Mouse (Mus musculus) kidney, postnatal 25 days (tissue): ENCODE measurements at regions not wholly inside any gene's neighbourhood (a gene's known extent, or its start where the extent isn't known, plus 50 kb on each side); places are given as distances from the start of the nearest gene placed in this dataset.

Source experiments
- DNase-seq, 2 experiments: peaks; one replicate each; pipeline ENCODE4 v3.0.0; 2021; ENCODE audit warnings: mixed read lengths in 2 of 2

GRCm38 (mm10) chr6:127207308-127207707, 55.3 kb upstream of the Ccnd2 start:
- DNase-seq: no peak

GRCm38 (mm10) chr6:127213355-127213754, 61.4 kb upstream of the Ccnd2 start:
- DNase-seq: no peak

GRCm38 (mm10) chr6:127215915-127216314, 63.9 kb upstream of the Ccnd2 start:
- DNase-seq: no peak

- no peak for DNase-seq
Observed at GRCm38 (mm10) chr6:127218634-127219445, 66.8 kb upstream of the Ccnd2 start.

- no peak for DNase-seq
Observed at GRCm38 (mm10) chr6:127219446-127219802, 67.4 kb upstream of the Ccnd2 start.

GRCm38 (mm10) chr6:127226242-127226983, 74.4 kb upstream of the Ccnd2 start:
- DNase-seq: no peak

- no peak for DNase-seq
Observed at GRCm38 (mm10) chr6:127236510-127237109, 84.6 kb upstream of the Ccnd2 start.

- DNase-seq: no peak
Observed at GRCm38 (mm10) chr6:127237168-127237567, 85.2 kb upstream of the Ccnd2 start.

- no peak for DNase-seq
Observed at GRCm38 (mm10) chr6:127239529-127240471, 87.8 kb upstream of the Ccnd2 start.

- no peak for DNase-seq
Observed at GRCm38 (mm10) chr6:127240472-127241375, 88.7 kb upstream of the Ccnd2 start.

- DNase-seq: no peak
Observed at GRCm38 (mm10) chr6:127241693-127242425, 89.9 kb upstream of the Ccnd2 start.

- DNase-seq: no peak
Observed at GRCm38 (mm10) chr6:127243032-127243431, 91.0 kb upstream of the Ccnd2 start.

- no peak for DNase-seq
Observed at GRCm38 (mm10) chr6:127245814-127246440, 93.9 kb upstream of the Ccnd2 start.

- DNase-seq: no peak
Observed at GRCm38 (mm10) chr6:127246730-127247129, 94.7 kb upstream of the Ccnd2 start.

- DNase-seq: no peak
Observed at GRCm38 (mm10) chr6:127247343-127247742, 95.3 kb upstream of the Ccnd2 start.

GRCm38 (mm10) chr6:127250181-127250873, 98.3 kb upstream of the Ccnd2 start:
- no peak for DNase-seq

- DNase-seq: no peak
Observed at GRCm38 (mm10) chr6:127250874-127251670, 99.1 kb upstream of the Ccnd2 start.

GRCm38 (mm10) chr6:127251671-127251985, 99.6 kb upstream of the Ccnd2 start:
- DNase-seq: peak; percentile 52 to 60
